In the genomic region with DNA sequence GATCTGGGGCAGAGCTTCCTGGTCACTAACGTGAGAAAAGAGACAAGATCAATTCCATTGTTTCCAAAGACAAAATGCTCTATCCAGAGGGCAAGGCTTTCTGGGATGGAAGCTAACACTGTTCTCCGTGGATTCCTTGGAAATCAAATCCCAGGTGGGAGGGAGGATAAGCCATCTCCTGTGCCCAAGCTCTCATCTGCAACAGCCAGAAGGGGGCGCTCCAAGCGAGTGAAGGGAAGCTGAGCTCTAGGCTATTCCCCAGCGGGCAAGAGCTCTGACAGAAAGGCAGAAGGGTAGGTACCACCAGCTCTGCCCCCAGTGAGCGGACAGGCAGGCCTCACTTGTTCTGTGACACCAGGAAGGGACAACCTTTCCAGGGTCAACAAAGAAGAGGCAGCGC, we compare ENCODE assay signal across 7 mouse cellular contexts. TPM values are rescaled to one million over a fixed set of nuclear protein-coding genes. Genes with fewer than 3 reads are reported as not detected.
DNase-seq lines count a peak whose midpoint lies in the region; ATAC-seq and TF ChIP-seq lines count a peak whose summit lies in the region.

No protein-coding gene starts in this region.

- peak; percentile 63 for DNase-seq in ES-E14 (ENCODE audit: low read depth, low spot score)
- DNase-seq in adrenal gland, adult 18-20 months (ENCODE audit: low spot score in 2 of 2): peak; percentile 88
- DNase-seq in embryo, embryonic 10.5 days (ENCODE audit: low spot score): peak; percentile 85
- peak; percentile 91 for DNase-seq in heart, postnatal 4 days
- DNase-seq in layer of hippocampus, postnatal 36 days: peak; percentile 73 to 75
- DNase-seq in spleen, adult 2 months (ENCODE audit: low read depth in 1 of 2, low spot score in 2 of 2): peak in 1 of 2 experiments; percentile 73

- in situ Hi-C loops in ES-E14 (cut with MboI; ENCODE audit: low sequenced_read_pairs in 2 of 2, unreplicated experiment in 2 of 2): loop anchor here in 1 of 2 experiments (10.0 kb wide), 1 partner anchor 207 kb away; no protein-coding TSS in a partner anchor

- no peak overlapping the region for H3K9ac ChIP-seq in ES-E14 (ENCODE audit: insufficient read depth, low read depth, low read length, poor library complexity, severe bottlenecking)

- peak; percentile 88 for TF ChIP-seq CTCF in spleen, adult 2 months (IDR thresholded peaks at IDR 0.05; ENCODE audit: extremely low read depth, insufficient read depth, insufficient read length, insufficient replicate concordance)

- no peaks in the 10 kb centered on the region for H3K36me3 ChIP-seq in ES-E14 (ENCODE audit: control insufficient read depth, insufficient read depth, low read length, poor library complexity, severe bottlenecking)
- H3K36me3 ChIP-seq in spleen, adult 2 months (ENCODE audit: control insufficient read depth, insufficient read depth, low read length): peaks cover 13% of the 10 kb centered on the region

- no peak overlapping the region for H3K4me3 ChIP-seq in ES-E14 (ENCODE audit: insufficient read depth in 1 of 2, low read depth in 1 of 2, low read length in 2 of 2, poor library complexity in 1 of 2, severe bottlenecking in 1 of 2)
- no peak overlapping the region for H3K4me3 ChIP-seq in spleen, adult 2 months (ENCODE audit: extremely low read depth, insufficient read depth, insufficient read length)

- TF ChIP-seq POLR2A in spleen, adult 2 months (IDR thresholded peaks at IDR 0.05; ENCODE audit: low read depth, low read length): no peak

- no peaks in the 10 kb centered on the region for H3K27me3 ChIP-seq in spleen, adult 2 months (ENCODE audit: control insufficient read depth, insufficient read depth, low read length)

- peaks cover 0 to 9% of the 10 kb centered on the region in 2 experiments; a peak in 1 of 4 replicates for H3K4me1 ChIP-seq in ES-E14 (ENCODE audit: control insufficient read depth in 2 of 2, insufficient read depth in 2 of 2, low read length in 2 of 2, poor library complexity in 1 of 2)
- peaks cover 15% of the 10 kb centered on the region; the same call in 1 of the 2 replicates for H3K4me1 ChIP-seq in spleen, adult 2 months (ENCODE audit: control insufficient read depth, insufficient read depth, insufficient read length)

- H3K9me3 ChIP-seq in ES-E14 (ENCODE audit: control insufficient read depth, insufficient read depth, low read depth, low read length): no peaks in the 10 kb centered on the region

- WGBS in spleen, adult 2 months: 43% methylated on average over 7 of the region's 7 CpGs

- no peak overlapping the region for H3K27ac ChIP-seq in ES-E14 (ENCODE audit: insufficient read depth, low read depth, low read length, poor library complexity, severe bottlenecking)
- no peak overlapping the region for H3K27ac ChIP-seq in spleen, adult 2 months (ENCODE audit: insufficient read depth, low read length)

- ATAC-seq in megakaryocyte, adult 5-6 weeks (ENCODE audit: poor library complexity, severe bottlenecking): peak; percentile 63

TF ChIP-seq in ES-E14, 5 proteins besides CTCF, POLR2A, EP300 and RAD21:
- TF ChIP-seq ZNF384 (IDR thresholded peaks at IDR 0.05; ENCODE audit: low read depth, low read length): no peak
- TF ChIP-seq HCFC1 (IDR thresholded peaks at IDR 0.05; ENCODE audit: borderline replicate concordance, insufficient read depth, low read length): no peak
- TF ChIP-seq ZC3H11A (IDR thresholded peaks at IDR 0.05; ENCODE audit: borderline replicate concordance, low read depth, low read length): peak; percentile 34; the same call in 1 of the 2 replicates
- TF ChIP-seq MAFK (IDR thresholded peaks at IDR 0.05; ENCODE audit: insufficient read depth, low read depth, low read length): no peak

RNA-seq across cellular contexts. Expression of a gene that starts 41.6 kb away (rescaled TPM):
- total RNA-seq in ES-E14 (2012; rRNA removed): 1.8 and 3.2 TPM in 2 replicates
- total RNA-seq in adrenal gland, adult 18-20 months (2021): 10 to 100 TPM; 55.7 to 67.5 TPM
- 10 to 100 TPM; 18.4 to 19.7 TPM for total RNA-seq in heart, postnatal 4 days (2021)
- 10 to 100 TPM; 21.6 to 23.5 TPM for total RNA-seq in layer of hippocampus, postnatal 36 days (2021)
- 28.0 and 30.1 TPM in 2 replicates for total RNA-seq in megakaryocyte, adult 5-6 weeks (2015)
- 43.1 and 45.3 TPM in 2 replicates for total RNA-seq in megakaryocyte, adult 5-6 weeks (2017)
- polyA plus RNA-seq in spleen, adult 2 months (2012; rRNA removed): 205 and 209 TPM in 2 replicates
